Mouse (Mus musculus): ENCODE measurements at regions not wholly inside any gene's neighbourhood (a gene's known extent, or its start where the extent isn't known, plus 50 kb on each side); places are given as distances from the start of the nearest gene placed in this dataset.

- H3K4me1 ChIP-seq (ENCODE audit: control insufficient read depth, insufficient read depth, low read length), result peaks cover 2% of the 10 kb centered on the region; the same call in 1 of the 2 replicates
- H3K36me3 ChIP-seq (ENCODE audit: control insufficient read depth, insufficient read depth, low read length), result no peaks in the 10 kb centered on the region
- no peaks in the 10 kb centered on the region for H3K27me3 ChIP-seq (ENCODE audit: control insufficient read depth, insufficient read depth, low read length)
- no peak overlapping the region for H3K4me3 ChIP-seq (ENCODE audit: control insufficient read depth, low read depth, low read length)
- TF ChIP-seq POLR2A (IDR thresholded peaks at IDR 0.05; ENCODE audit: control insufficient read depth, low read depth, low read length) (no peak), CTCF (IDR thresholded peaks at IDR 0.05; ENCODE audit: control insufficient read depth, insufficient read depth, insufficient replicate concordance, low read depth, low read length) (no peak)
- H3K27ac ChIP-seq (ENCODE audit: control insufficient read depth, insufficient read depth, low read depth, low read length), result no peak overlapping the region
These were observed 487.9 kb upstream of the Adam24 start for GRCm38 (mm10) chr8:40186715-40187583.

GRCm38 (mm10) chr8:40187584-40187934 lies 487.3 kb upstream of the Adam24 start:
- Histone ChIP-seq H3K4me3 (ENCODE audit: control insufficient read depth, low read depth, low read length) (no peak overlapping the region), H3K27me3 (ENCODE audit: control insufficient read depth, insufficient read depth, low read length) (no peaks in the 10 kb centered on the region), H3K36me3 (ENCODE audit: control insufficient read depth, insufficient read depth, low read length) (no peaks in the 10 kb centered on the region)

DNA sequence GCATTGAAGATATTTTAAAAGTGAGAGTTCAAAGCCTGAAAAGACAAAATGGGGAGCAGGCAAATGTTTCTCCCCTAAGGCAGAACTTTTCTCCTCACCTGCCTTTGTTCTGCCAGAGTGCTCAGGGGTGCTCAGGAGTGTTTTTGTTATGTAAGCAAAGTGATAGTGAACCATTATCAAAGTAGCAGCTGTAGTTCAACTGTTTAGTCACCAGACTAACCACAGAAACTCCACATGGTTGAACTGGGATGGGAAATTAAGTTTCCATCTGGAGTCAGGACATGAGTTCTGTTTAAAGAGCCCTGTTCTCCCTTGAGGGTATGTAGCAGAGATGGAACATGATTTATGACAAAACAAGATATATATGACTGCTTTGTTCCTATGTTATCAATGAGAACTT lies 482.6 kb upstream of the Adam24 start:
- H3K4me3 ChIP-seq (ENCODE audit: control insufficient read depth, low read depth, low read length), result no peak overlapping the region
- TF ChIP-seq POLR2A (IDR thresholded peaks at IDR 0.05; ENCODE audit: control insufficient read depth, low read depth, low read length) (no peak), CTCF (IDR thresholded peaks at IDR 0.05; ENCODE audit: control insufficient read depth, insufficient read depth, insufficient replicate concordance, low read depth, low read length) (no peak)
- peaks cover under 1% of the 10 kb centered on the region; the same call in 1 of the 2 replicates for H3K4me1 ChIP-seq (ENCODE audit: control insufficient read depth, insufficient read depth, low read length)
- H3K27ac ChIP-seq (ENCODE audit: control insufficient read depth, insufficient read depth, low read depth, low read length), result no peak overlapping the region
- no peaks in the 10 kb centered on the region for H3K36me3 ChIP-seq (ENCODE audit: control insufficient read depth, insufficient read depth, low read length)
- no peaks in the 10 kb centered on the region for H3K27me3 ChIP-seq (ENCODE audit: control insufficient read depth, insufficient read depth, low read length)

More at GRCm38 (mm10) chr8:40187584-40187934, 487.3 kb upstream of the Adam24 start:
- H3K4me1 ChIP-seq (ENCODE audit: control insufficient read depth, insufficient read depth, low read length), result peaks cover 2% of the 10 kb centered on the region; the same call in 1 of the 2 replicates
- H3K27ac ChIP-seq (ENCODE audit: control insufficient read depth, insufficient read depth, low read depth, low read length), result no peak overlapping the region
- TF ChIP-seq POLR2A (IDR thresholded peaks at IDR 0.05; ENCODE audit: control insufficient read depth, low read depth, low read length) (no peak), CTCF (IDR thresholded peaks at IDR 0.05; ENCODE audit: control insufficient read depth, insufficient read depth, insufficient replicate concordance, low read depth, low read length) (no peak)

GRCm38 (mm10) chr8:40193148-40193547 lies 481.7 kb upstream of the Adam24 start:
- Histone ChIP-seq H3K27me3 (ENCODE audit: control insufficient read depth, insufficient read depth, low read length) (no peaks in the 10 kb centered on the region), H3K36me3 (ENCODE audit: control insufficient read depth, insufficient read depth, low read length) (no peaks in the 10 kb centered on the region), H3K27ac (ENCODE audit: control insufficient read depth, insufficient read depth, low read depth, low read length) (no peak overlapping the region), H3K4me3 (ENCODE audit: control insufficient read depth, low read depth, low read length) (no peak overlapping the region), H3K4me1 (ENCODE audit: control insufficient read depth, insufficient read depth, low read length) (no peaks in the 10 kb centered on the region)
- no peak for TF ChIP-seq POLR2A (IDR thresholded peaks at IDR 0.05; ENCODE audit: control insufficient read depth, low read depth, low read length)
- no peak for TF ChIP-seq CTCF (IDR thresholded peaks at IDR 0.05; ENCODE audit: control insufficient read depth, insufficient read depth, insufficient replicate concordance, low read depth, low read length)

GRCm38 (mm10) chr8:40210871-40211270 lies 464.0 kb upstream of the Adam24 start:
- no peak overlapping the region for H3K27ac ChIP-seq (ENCODE audit: control insufficient read depth, insufficient read depth, low read depth, low read length)
- TF ChIP-seq CTCF (IDR thresholded peaks at IDR 0.05; ENCODE audit: control insufficient read depth, insufficient read depth, insufficient replicate concordance, low read depth, low read length), result no peak
- TF ChIP-seq POLR2A (IDR thresholded peaks at IDR 0.05; ENCODE audit: control insufficient read depth, low read depth, low read length), result no peak
- no peaks in the 10 kb centered on the region for H3K27me3 ChIP-seq (ENCODE audit: control insufficient read depth, insufficient read depth, low read length)
- H3K36me3 ChIP-seq (ENCODE audit: control insufficient read depth, insufficient read depth, low read length), result no peaks in the 10 kb centered on the region
- H3K4me3 ChIP-seq (ENCODE audit: control insufficient read depth, low read depth, low read length), result no peak overlapping the region
- H3K4me1 ChIP-seq (ENCODE audit: control insufficient read depth, insufficient read depth, low read length), result no peaks in the 10 kb centered on the region

DNA sequence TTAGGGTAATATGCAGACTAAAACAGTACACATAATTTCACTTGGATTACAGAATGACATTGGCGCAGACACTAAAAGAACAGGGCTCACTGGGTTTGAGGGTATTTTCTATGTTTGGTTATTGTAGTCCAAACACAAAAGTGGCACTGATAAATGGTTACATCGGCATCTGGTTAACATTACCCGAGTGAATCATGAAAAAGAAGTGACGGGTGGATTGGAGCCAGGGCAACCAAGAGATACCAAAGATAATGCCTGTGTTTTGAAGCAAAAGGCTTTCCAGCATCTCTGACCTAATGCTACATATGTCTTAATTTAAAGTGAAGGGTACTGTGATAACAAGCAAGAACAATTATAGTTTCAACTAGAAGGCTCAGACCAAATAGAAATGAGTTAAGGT lies 451.4 kb upstream of the Adam24 start:
- TF ChIP-seq CTCF (IDR thresholded peaks at IDR 0.05; ENCODE audit: control insufficient read depth, insufficient read depth, insufficient replicate concordance, low read depth, low read length), result no peak
- no peak for TF ChIP-seq POLR2A (IDR thresholded peaks at IDR 0.05; ENCODE audit: control insufficient read depth, low read depth, low read length)
- no peaks in the 10 kb centered on the region for H3K36me3 ChIP-seq (ENCODE audit: control insufficient read depth, insufficient read depth, low read length)
- H3K27ac ChIP-seq (ENCODE audit: control insufficient read depth, insufficient read depth, low read depth, low read length), result no peak overlapping the region
- H3K4me1 ChIP-seq (ENCODE audit: control insufficient read depth, insufficient read depth, low read length), result no peaks in the 10 kb centered on the region
- H3K27me3 ChIP-seq (ENCODE audit: control insufficient read depth, insufficient read depth, low read length), result no peaks in the 10 kb centered on the region
- no peak overlapping the region for H3K4me3 ChIP-seq (ENCODE audit: control insufficient read depth, low read depth, low read length)

DNA sequence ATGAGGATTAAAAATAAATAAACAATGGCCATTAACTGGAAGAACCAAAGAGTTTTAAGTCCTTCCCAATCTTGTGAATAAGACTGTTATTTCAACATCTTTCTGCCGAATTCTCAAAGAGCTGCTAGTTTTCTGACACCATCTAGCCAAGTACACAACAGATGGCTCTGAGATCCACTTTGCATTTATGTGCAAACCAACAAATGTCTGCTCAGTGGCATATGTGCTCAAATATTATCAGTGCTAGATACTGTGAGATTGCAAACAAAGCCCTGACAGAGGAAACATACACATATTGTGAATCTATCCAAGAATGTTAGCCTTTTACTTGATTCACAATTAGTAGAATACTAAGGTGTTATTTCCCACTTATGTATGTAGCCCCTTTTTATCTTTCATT lies 447.6 kb upstream of the Adam24 start:
- no peaks in the 10 kb centered on the region; the same call in 1 of the 2 replicates for H3K4me1 ChIP-seq (ENCODE audit: control insufficient read depth, insufficient read depth, low read length)
- H3K4me3 ChIP-seq (ENCODE audit: control insufficient read depth, low read depth, low read length), result no peak overlapping the region
- H3K27me3 ChIP-seq (ENCODE audit: control insufficient read depth, insufficient read depth, low read length), result no peaks in the 10 kb centered on the region
- H3K36me3 ChIP-seq (ENCODE audit: control insufficient read depth, insufficient read depth, low read length), result no peaks in the 10 kb centered on the region
- no peak overlapping the region for H3K27ac ChIP-seq (ENCODE audit: control insufficient read depth, insufficient read depth, low read depth, low read length)
- TF ChIP-seq POLR2A (IDR thresholded peaks at IDR 0.05; ENCODE audit: control insufficient read depth, low read depth, low read length) (no peak), CTCF (IDR thresholded peaks at IDR 0.05; ENCODE audit: control insufficient read depth, insufficient read depth, insufficient replicate concordance, low read depth, low read length) (no peak)

All from testis, adult 2 months (tissue).